Mouse (Mus musculus) liver, embryonic 12.5 days (tissue): Measurements from ENCODE around the gene Adprhl1. TPM values are rescaled to one million over a fixed set of nuclear protein-coding genes. Genes with fewer than 3 reads are reported as not detected.

Experiments used
- ATAC-seq: fragments of 200-750 bp; cut with Nextera tagmentation; 2 replicates; pipeline ENCODE4 v1.8.0; 2017; ENCODE audit warnings: moderate number of reproducible peaks, mild to moderate bottlenecking, moderate library complexity
- H3K27ac ChIP-seq: fragments of 300-500 bp; sonication (generic); 2 replicates; pipeline ENCODE4 v1.5.1; 2016; ENCODE audit warnings: mild to moderate bottlenecking
- H3K27me3 ChIP-seq: fragments of 300-500 bp; sonication (generic); replicated peaks from 2 replicates; pipeline ENCODE4 v1.6.1; 2016; ENCODE audit warnings: mild to moderate bottlenecking, moderate library complexity
- H3K36me3 ChIP-seq: fragments of 300-500 bp; sonication (generic); 2 replicates; pipeline ENCODE4 v1.6.1; 2016; ENCODE audit warnings: mild to moderate bottlenecking, moderate library complexity
- H3K4me1 ChIP-seq: fragments of 300-500 bp; sonication (generic); 2 replicates; pipeline ENCODE4 v1.6.1; 2016
- H3K4me2 ChIP-seq: fragments of 300-500 bp; sonication (generic); 2 replicates; pipeline ENCODE4 v1.6.1; 2016; ENCODE audit warnings: mild to moderate bottlenecking, moderate library complexity
- H3K4me3 ChIP-seq: fragments of 300-500 bp; sonication (generic); 2 replicates; pipeline ENCODE4 v1.5.1; 2016; ENCODE audit warnings: mild to moderate bottlenecking, moderate library complexity
- H3K9ac ChIP-seq: fragments of 300-500 bp; sonication (generic); 2 replicates; pipeline ENCODE4 v1.6.1; 2016; ENCODE audit warnings: mild to moderate bottlenecking, moderate library complexity
- H3K9me3 ChIP-seq: fragments of 300-500 bp; sonication (generic); replicated peaks from 2 replicates; pipeline ENCODE4 v1.6.1; 2016; ENCODE audit warnings: mild to moderate bottlenecking, moderate library complexity
- WGBS: fragments of 180-500 bp; shearing (Covaris S2); methylation state at CpG from one replicate; pipeline ENCODE4 v1.1.7; 2016; ENCODE audit not compliant: insufficient replicate concordance; 5-methylcytosine and 5-hydroxymethylcytosine counted together
- polyA plus RNA-seq: library from polyadenylated mRNA; unstranded; fragments of >200 nt; fragmentation: Nextera tagmentation; extraction: Ambion mirVana; gene quantifications from 2 replicates; pipeline ENCODE4 v1.2.1, GENCODE M21; 2016

The Adprhl1 gene
- polyA plus RNA-seq = not detected in 2 replicates

- Histone ChIP-seq H3K4me1 (no peaks in the 10 kb centered on the region), H3K27ac (no peak within 1 kb of the TSS), H3K4me2 (no peak within 1 kb of the TSS), H3K27me3 (no peaks in the 10 kb centered on the region), H3K9me3 (no peaks in the 10 kb centered on the region), H3K36me3 (peaks cover 30% of the 10 kb centered on the region), H3K4me3 (no peak within 1 kb of the TSS), H3K9ac (no peak within 1 kb of the TSS)
- 28% methylated on average over 8 of the region's 8 CpGs for WGBS
- peak; percentile 69 for ATAC-seq
Observed at GRCm38 (mm10) chr8:13254019-13254418, at the start of gene Adprhl1. TSS of gene Adprhl1 (minus strand) at chr8:13254162.

- H3K9me3 ChIP-seq = 0 out of 2 replicates have a peak, but pooled peaks cover 5% of the 10 kb centered on the region
- H3K27ac ChIP-seq = no peak overlapping the region
- no peaks in the 10 kb centered on the region for H3K27me3 ChIP-seq
- no peaks in the 10 kb centered on the region for H3K4me1 ChIP-seq
- peaks cover 66% of the 10 kb centered on the region for H3K36me3 ChIP-seq
- no peak overlapping the region for H3K4me3 ChIP-seq
- no peak overlapping the region for H3K9ac ChIP-seq
- no peak overlapping the region for H3K4me2 ChIP-seq
- ATAC-seq = no peak
- 81% methylated on average over 7 of the region's 7 CpGs for WGBS
Observed at GRCm38 (mm10) chr8:13301036-13301435, 47.1 kb upstream of the Adprhl1 start.

GRCm38 (mm10) chr8:13299571-13299970 lies 45.6 kb upstream of the Adprhl1 start:
- H3K9ac ChIP-seq = no peak overlapping the region
- 0 out of 2 replicates have a peak, but pooled peaks cover 5% of the 10 kb centered on the region for H3K9me3 ChIP-seq
- no peak overlapping the region for H3K27ac ChIP-seq
- H3K4me3 ChIP-seq = no peak overlapping the region
- H3K4me1 ChIP-seq = no peaks in the 10 kb centered on the region
- H3K27me3 ChIP-seq = no peaks in the 10 kb centered on the region
- WGBS = 88% methylated on average over 8 of the region's 8 CpGs
- H3K4me2 ChIP-seq = no peak overlapping the region
- peaks cover 66% of the 10 kb centered on the region for H3K36me3 ChIP-seq
- no peak for ATAC-seq

GRCm38 (mm10) chr8:13293677-13294470 lies 39.9 kb upstream of the Adprhl1 start:
- H3K4me2 ChIP-seq = no peak overlapping the region
- peaks cover 10% of the 10 kb centered on the region for H3K4me1 ChIP-seq
- no peak overlapping the region for H3K4me3 ChIP-seq
- WGBS = 81% methylated on average over 9 of the region's 9 CpGs
- no peak overlapping the region for H3K27ac ChIP-seq
- peaks cover 57% of the 10 kb centered on the region for H3K36me3 ChIP-seq
- H3K9me3 ChIP-seq = no peaks in the 10 kb centered on the region
- H3K9ac ChIP-seq = no peak overlapping the region
- H3K27me3 ChIP-seq = no peaks in the 10 kb centered on the region
- ATAC-seq = no peak

- H3K4me1 ChIP-seq = peaks cover 15% of the 10 kb centered on the region
- WGBS = 27% methylated on average over 9 of the region's 9 CpGs
- no peaks in the 10 kb centered on the region for H3K27me3 ChIP-seq
- no peak overlapping the region for H3K4me3 ChIP-seq
- H3K9ac ChIP-seq = no peak overlapping the region
- H3K36me3 ChIP-seq = peaks cover 53% of the 10 kb centered on the region
- no peaks in the 10 kb centered on the region for H3K9me3 ChIP-seq
- ATAC-seq = no peak
- no peak overlapping the region for H3K27ac ChIP-seq
- H3K4me2 ChIP-seq = no peak overlapping the region
Observed at GRCm38 (mm10) chr8:13292364-13292763, 38.4 kb upstream of the Adprhl1 start.

GRCm38 (mm10) chr8:13288646-13289045 lies 34.7 kb upstream of the Adprhl1 start:
- Histone ChIP-seq H3K9ac (peak overlapping the region; percentile 87), H3K4me3 (peak overlapping the region; percentile 71), H3K27me3 (no peaks in the 10 kb centered on the region), H3K27ac (peak overlapping the region; percentile 100; the same call in 1 of the 2 replicates), H3K4me1 (peaks cover 35% of the 10 kb centered on the region), H3K9me3 (no peaks in the 10 kb centered on the region), H3K36me3 (peaks cover 18% of the 10 kb centered on the region; the same call in 1 of the 2 replicates), H3K4me2 (peak overlapping the region; percentile 99)
- 5% methylated on average over 6 of the region's 6 CpGs for WGBS
- ATAC-seq = no peak

GRCm38 (mm10) chr8:13287692-13288623 lies 34.0 kb upstream of the Adprhl1 start, which contains the start of the genes Dcun1d2 and Tmco3:
TSS of gene Dcun1d2 (minus strand) at chr8:13288131.
TSS of gene Tmco3 (plus strand) at chr8:13288190.
- Histone ChIP-seq H3K4me3 (peak within 1 kb of the TSS; percentile 71), H3K27me3 (no peaks in the 10 kb centered on the region), H3K36me3 (peaks cover 15% of the 10 kb centered on the region; the same call in 1 of the 2 replicates), H3K4me1 (peaks cover 35% of the 10 kb centered on the region), H3K9ac (peak within 1 kb of the TSS; percentile 87), H3K4me2 (peak within 1 kb of the TSS; percentile 99), H3K27ac (peak within 1 kb of the TSS; percentile 100), H3K9me3 (0 out of 2 replicates have a peak, but pooled peaks cover 4% of the 10 kb centered on the region)
- peak; percentile 90 for ATAC-seq
- WGBS = under 1% methylated on average over 79 of the region's 79 CpGs

- Histone ChIP-seq H3K27ac (peak overlapping the region; percentile 100), H3K4me3 (peak overlapping the region; percentile 71), H3K9ac (peak overlapping the region; percentile 87), H3K27me3 (no peaks in the 10 kb centered on the region), H3K9me3 (0 out of 2 replicates have a peak, but pooled peaks cover 4% of the 10 kb centered on the region), H3K4me1 (peaks cover 34% of the 10 kb centered on the region), H3K36me3 (peaks cover 11% of the 10 kb centered on the region; the same call in 1 of the 2 replicates), H3K4me2 (peak overlapping the region; percentile 99)
- 0% methylated on average over 28 of the region's 34 CpGs for WGBS
- ATAC-seq = peak; percentile 87
Observed at GRCm38 (mm10) chr8:13287304-13287691, 33.3 kb upstream of the Adprhl1 start.

- H3K27ac ChIP-seq = no peak overlapping the region
- no peaks in the 10 kb centered on the region for H3K27me3 ChIP-seq
- H3K36me3 ChIP-seq = peaks cover 6% of the 10 kb centered on the region
- H3K4me2 ChIP-seq = no peak overlapping the region
- H3K4me3 ChIP-seq = no peak overlapping the region
- H3K4me1 ChIP-seq = peaks cover 20% of the 10 kb centered on the region
- no peak overlapping the region for H3K9ac ChIP-seq
- no peak for ATAC-seq
- 0 out of 2 replicates have a peak, but pooled peaks cover 4% of the 10 kb centered on the region for H3K9me3 ChIP-seq
- 81% methylated on average over 1 of the region's 1 CpGs for WGBS
Observed at GRCm38 (mm10) chr8:13283200-13283599, 29.2 kb upstream of the Adprhl1 start.

GRCm38 (mm10) chr8:13276941-13277447 lies 23.0 kb upstream of the Adprhl1 start:
- H3K27me3 ChIP-seq = no peaks in the 10 kb centered on the region
- no peak overlapping the region for H3K27ac ChIP-seq
- no peak overlapping the region for H3K4me2 ChIP-seq
- peaks cover 35% of the 10 kb centered on the region for H3K36me3 ChIP-seq
- no peaks in the 10 kb centered on the region for H3K4me1 ChIP-seq
- ATAC-seq = no peak
- H3K9ac ChIP-seq = no peak overlapping the region
- no peak overlapping the region for H3K4me3 ChIP-seq
- 65% methylated on average over 5 of the region's 5 CpGs for WGBS
- no peaks in the 10 kb centered on the region for H3K9me3 ChIP-seq

- H3K4me3 ChIP-seq = no peak overlapping the region
- no peaks in the 10 kb centered on the region for H3K9me3 ChIP-seq
- no peak overlapping the region for H3K9ac ChIP-seq
- no peak for ATAC-seq
- H3K4me1 ChIP-seq = no peaks in the 10 kb centered on the region
- no peaks in the 10 kb centered on the region for H3K27me3 ChIP-seq
- no peak overlapping the region for H3K4me2 ChIP-seq
- WGBS = 76% methylated on average over 5 of the region's 5 CpGs
- peaks cover 57% of the 10 kb centered on the region for H3K36me3 ChIP-seq
- H3K27ac ChIP-seq = no peak overlapping the region
Observed at GRCm38 (mm10) chr8:13272834-13273233, 18.9 kb upstream of the Adprhl1 start.
